Mouse (Mus musculus): ENCODE measurements at regions not wholly inside any gene's neighbourhood (a gene's known extent, or its start where the extent isn't known, plus 50 kb on each side); places are given as distances from the start of the nearest gene placed in this dataset.

DNA sequence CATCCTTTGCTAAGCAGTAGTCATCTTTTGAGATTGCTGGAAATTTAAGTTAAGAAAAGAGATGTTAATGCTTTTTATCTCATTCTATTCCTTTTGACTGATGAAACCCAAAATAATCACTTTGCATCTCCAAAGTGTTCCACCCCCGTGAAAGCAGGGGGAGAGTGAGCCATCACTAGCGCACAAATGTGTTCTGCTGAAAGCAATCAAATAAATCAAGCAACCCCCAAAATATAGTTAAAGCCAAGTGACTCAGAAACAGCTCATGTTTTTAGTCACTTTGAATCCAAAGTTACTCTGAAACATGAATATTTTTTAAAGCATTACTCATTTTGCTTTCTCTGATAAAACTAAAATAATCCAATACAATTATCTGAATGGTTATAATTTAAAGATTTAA, 279.6 kb upstream of the Arx start:
- TF ChIP-seq CTCF (IDR thresholded peaks at IDR 0.05 in 2 of 3, conservative IDR thresholded peaks at IDR 0.05 in 1 of 3; ENCODE audit: control insufficient read depth in 1 of 3, insufficient read depth in 1 of 3, low read depth in 2 of 3, low read length in 3 of 3, poor library complexity in 1 of 3, severe bottlenecking in 1 of 3) (no peak), UBTF (IDR thresholded peaks at IDR 0.05; ENCODE audit: borderline replicate concordance, insufficient read depth, low read depth, low read length) (no peak), USF2 (IDR thresholded peaks at IDR 0.05; ENCODE audit: borderline replicate concordance in 1 of 2, insufficient read depth in 1 of 2, low read depth in 1 of 2, low read length in 2 of 2) (no peak), USF1 (IDR thresholded peaks at IDR 0.05; ENCODE audit: low read depth, low read length) (no peak), ZKSCAN1 (IDR thresholded peaks at IDR 0.05; ENCODE audit: low read depth, low read length) (no peak), RAD21 (IDR thresholded peaks at IDR 0.05; ENCODE audit: low read depth, low read length) (no peak), MXI1 (IDR thresholded peaks at IDR 0.05; ENCODE audit: low read depth, low read length) (no peak), ELF1 (IDR thresholded peaks at IDR 0.05; ENCODE audit: low read depth, low read length) (no peak), POLR2A (IDR thresholded peaks at IDR 0.05; ENCODE audit: control insufficient read depth in 1 of 2, insufficient read depth in 1 of 2, low read depth in 1 of 2, low read length in 2 of 2, poor library complexity in 1 of 2) (no peak), EP300 (IDR thresholded peaks at IDR 0.05; ENCODE audit: low read depth in 1 of 2, low read length in 2 of 2) (no peak), JUND (IDR thresholded peaks at IDR 0.05; ENCODE audit: low read depth, low read length) (no peak), HCFC1 (IDR thresholded peaks at IDR 0.05; ENCODE audit: low read depth, low read length) (no peak), CHD2 (IDR thresholded peaks at IDR 0.05; ENCODE audit: low read length) (no peak)

Measured in MEL (cell line).